Mouse (Mus musculus) T-helper 1 cell (primary cell): ENCODE measurements around the gene Cacna2d1.

Experiments
- in situ Hi-C: fragments of 300-600 bp; cut with MboI, MseI; formaldehyde crosslinking; loops from one replicate; pipeline ENCODE4 v1.15.1; 2025; ENCODE audit warnings: high pct_unique_total_duplicates

The Cacna2d1 gene

GRCm38 (mm10) chr5:16265385-16265784, 330.9 kb downstream of the Cacna2d1 start:
- in situ Hi-C loops: no loop called here

GRCm38 (mm10) chr5:16277058-16277457, 342.6 kb downstream of the Cacna2d1 start:
- in situ Hi-C loops: no loop called here

DNA sequence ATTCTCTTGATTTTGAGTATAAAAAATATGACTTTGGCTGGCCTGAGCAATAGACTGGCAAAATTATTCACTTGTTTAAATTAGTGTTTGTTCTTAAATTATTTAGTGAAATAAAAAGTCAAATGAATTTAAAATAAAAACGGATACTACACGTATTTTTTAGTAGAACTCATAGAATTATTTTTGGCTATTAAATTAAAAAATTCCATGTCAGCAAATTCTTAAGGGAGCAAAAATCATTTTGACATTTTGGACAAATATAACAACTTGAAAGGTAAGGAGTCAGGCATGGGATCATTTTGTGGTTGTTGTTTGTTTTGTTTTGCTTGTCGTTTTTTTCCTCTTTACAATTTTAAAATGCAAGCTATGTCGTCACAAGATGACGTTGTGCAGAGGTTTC, 346.7 kb downstream of the Cacna2d1 start:
- in situ Hi-C loops: no loop called here

DNA sequence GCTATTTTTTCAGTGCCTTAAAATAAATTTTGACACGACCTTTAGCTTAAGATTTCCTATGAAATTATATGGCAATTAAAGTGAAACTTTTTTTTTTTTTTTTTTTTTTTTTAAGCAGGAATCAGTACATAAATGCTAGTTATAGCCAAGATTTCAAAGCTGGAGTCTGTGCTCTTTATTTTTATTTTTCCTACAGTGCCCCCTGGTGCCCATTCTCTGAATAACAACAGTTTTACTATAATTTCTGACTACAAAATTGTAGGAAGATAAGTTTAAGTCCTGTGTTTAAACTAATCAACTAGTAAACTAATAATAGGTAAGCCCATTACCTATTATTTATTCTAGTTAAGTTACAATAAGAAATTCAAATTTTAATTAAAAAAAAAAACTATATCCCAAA, 358.7 kb downstream of the Cacna2d1 start:
- in situ Hi-C loops: no loop called here

GRCm38 (mm10) chr5:16293825-16294224, 359.3 kb downstream of the Cacna2d1 start:
- in situ Hi-C loops: no loop called here

DNA sequence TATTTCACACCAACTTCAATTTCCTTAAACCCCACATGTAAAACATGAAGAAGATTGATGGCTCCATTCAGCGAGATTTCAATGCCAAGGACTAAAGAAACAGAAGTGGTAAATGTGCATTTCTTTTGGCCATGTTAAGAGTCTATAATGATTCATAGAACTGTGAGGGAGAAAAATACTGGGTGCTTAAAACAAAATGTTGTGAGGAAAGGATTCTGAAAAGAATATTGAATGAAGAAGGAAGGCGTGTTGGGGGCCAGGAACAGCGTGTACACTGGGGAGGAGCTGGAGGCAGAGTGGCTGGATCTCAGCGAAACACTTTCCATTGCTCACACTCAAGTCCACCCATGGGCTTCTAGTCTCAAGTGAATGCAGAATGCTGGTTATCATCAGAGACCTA, 360.2 kb downstream of the Cacna2d1 start:
- in situ Hi-C loops: no loop called here

- in situ Hi-C loops: no loop called here
These were observed 362.8 kb downstream of the Cacna2d1 start for GRCm38 (mm10) chr5:16297170-16297771.

GRCm38 (mm10) chr5:16299631-16300030, 365.1 kb downstream of the Cacna2d1 start:
- in situ Hi-C loops: loop anchor here (10.0 kb wide), 2 partner anchors 375 to 565 kb away; no protein-coding TSS in a partner anchor

DNA sequence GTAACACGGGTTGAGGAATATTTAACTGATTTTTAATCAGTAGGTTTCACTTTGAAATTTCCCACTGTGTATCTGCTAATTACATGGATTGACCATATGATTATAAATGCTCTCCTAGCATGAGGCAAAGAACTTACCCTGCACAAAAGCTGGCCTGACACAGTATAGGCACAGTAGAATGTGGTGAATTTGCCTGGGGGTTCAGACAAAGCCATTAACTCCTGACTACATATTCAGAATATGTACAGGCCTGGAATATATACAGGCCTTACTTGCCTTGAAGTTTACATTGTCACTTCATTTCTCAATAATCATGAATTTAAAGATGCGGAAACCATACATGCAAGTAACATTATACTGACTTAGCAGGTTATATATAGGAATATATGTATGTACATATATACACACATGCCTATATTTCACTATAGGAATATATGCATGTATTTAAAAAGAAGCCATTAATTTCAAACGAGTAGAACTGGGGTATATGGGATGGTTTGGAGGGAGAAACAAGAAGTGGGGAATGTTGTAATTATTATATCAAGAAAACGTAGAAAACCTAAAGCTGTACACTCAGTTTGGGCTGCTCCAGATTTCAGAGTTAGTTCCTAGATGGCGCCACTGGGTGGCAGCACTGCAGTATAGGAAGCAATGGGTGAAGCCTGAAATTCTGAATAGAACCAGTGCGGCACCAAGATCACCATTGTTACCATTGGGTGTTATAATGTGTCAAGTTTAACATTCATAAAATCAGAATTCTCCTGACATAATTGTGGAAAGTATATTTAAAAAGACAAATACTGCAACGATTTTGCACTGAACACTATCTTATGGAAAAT, 374.9 kb downstream of the Cacna2d1 start:
- in situ Hi-C loops: loop anchor here (5.0 to 10.0 kb wide), 3 partner anchors 248 to 555 kb away; no protein-coding TSS in a partner anchor

DNA sequence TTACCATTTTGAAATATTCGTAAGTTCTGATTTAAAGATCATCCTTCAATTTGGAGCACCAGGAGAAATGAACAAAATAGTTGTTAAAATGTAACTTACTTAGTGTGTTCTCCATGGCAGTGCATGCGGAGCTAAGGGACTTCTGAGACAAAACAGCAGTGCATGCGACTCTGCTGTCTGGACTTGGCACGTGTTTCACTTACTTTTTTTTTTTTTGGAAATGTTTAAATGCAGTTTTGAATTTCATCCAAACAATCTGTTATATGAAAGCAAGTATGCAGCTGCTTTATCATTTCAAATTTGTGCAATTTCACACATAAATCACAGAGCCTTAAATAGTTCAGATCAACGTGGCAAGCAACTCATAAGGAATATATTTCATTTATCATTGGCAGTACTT, 379.8 kb downstream of the Cacna2d1 start:
- in situ Hi-C loops: loop anchor here (5.0 kb wide), 1 partner anchor 243 kb away; no protein-coding TSS in a partner anchor

DNA sequence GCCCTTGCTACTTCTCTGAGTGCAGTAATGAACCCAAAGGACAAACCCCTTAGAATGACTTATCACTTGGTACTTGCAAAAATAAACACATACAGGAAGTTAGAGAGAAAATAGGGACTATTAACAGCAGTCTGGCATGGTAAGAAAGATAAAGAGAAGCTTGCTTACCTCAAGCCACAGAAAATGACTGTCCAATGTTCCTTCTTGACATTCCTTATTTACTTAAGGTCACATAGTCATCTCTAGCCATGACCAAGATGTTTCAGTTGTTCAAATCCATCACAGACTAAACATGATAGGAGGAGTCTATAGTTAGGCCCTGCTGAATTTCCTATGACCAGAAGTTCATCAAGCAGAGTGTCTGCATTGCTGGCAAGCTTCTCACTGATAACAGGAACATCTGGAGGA, 381.5 kb downstream of the Cacna2d1 start:
- in situ Hi-C loops: no loop called here

- in situ Hi-C loops: no loop called here
These were observed 383.3 kb downstream of the Cacna2d1 start for GRCm38 (mm10) chr5:16317680-16318242.

DNA sequence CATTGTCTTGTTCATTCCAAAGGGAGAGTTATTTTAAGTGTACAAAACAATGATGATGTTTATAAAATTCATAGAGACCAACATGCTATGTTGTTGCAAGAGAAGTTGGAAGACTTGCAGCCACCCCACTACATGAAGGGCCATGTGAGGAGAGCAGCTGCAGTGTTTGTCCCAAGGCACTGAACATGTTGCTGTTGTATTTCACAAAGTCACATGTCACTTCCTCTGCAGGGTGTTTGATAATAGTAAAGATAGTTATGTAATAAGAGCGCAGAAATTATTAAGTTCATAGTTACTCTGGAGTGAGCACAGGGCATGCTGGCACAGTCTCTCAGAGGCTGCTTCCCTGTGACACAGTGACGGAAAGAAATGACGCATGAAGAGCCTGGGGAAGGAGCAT, 392.1 kb downstream of the Cacna2d1 start:
- in situ Hi-C loops: no loop called here

GRCm38 (mm10) chr5:16345393-16345792, 410.9 kb downstream of the Cacna2d1 start:
- in situ Hi-C loops: no loop called here

- in situ Hi-C loops: no loop called here
These were observed 421.3 kb downstream of the Cacna2d1 start for GRCm38 (mm10) chr5:16355816-16356215.

DNA sequence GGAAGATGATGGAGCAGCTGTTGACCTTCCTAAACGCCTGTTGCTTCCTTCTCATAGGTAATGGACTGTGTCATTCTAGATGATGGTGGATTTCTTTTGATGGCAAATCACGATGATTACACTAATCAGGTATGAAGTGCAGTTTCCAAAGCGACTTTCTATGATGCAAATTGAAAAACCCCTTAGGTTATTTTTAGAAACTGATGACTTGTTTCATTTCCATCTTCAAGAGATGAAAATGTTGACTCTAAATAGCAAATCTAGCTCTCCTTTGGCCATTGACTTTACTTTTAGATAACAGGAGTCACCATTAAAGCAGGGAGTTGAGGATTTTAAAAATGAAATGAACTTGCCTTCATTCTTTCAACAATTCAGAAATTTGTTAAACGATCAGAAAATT, 423.2 kb downstream of the Cacna2d1 start:
- in situ Hi-C loops: no loop called here

DNA sequence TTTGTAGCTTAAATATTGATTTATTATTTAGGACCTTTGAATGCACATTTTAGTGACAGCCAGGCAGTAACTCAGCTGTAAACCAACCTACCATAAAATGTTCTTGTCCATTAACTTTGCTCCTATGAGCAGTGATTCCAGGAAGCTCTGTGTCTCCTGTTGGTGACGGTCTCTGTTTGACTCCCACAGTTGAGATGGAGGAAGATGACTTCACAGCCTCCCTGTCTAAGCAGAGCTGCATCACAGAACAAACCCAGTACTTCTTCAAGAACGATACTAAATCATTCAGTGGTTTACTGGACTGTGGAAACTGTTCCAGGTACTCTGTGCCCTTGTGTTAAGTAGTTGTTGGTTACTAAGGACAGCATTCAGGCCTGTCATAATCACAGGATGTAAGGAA, 427.6 kb downstream of the Cacna2d1 start:
- in situ Hi-C loops: no loop called here

GRCm38 (mm10) chr5:16363171-16363570, 428.7 kb downstream of the Cacna2d1 start:
- in situ Hi-C loops: no loop called here

GRCm38 (mm10) chr5:16370706-16371105, 436.2 kb downstream of the Cacna2d1 start:
- in situ Hi-C loops: no loop called here

DNA sequence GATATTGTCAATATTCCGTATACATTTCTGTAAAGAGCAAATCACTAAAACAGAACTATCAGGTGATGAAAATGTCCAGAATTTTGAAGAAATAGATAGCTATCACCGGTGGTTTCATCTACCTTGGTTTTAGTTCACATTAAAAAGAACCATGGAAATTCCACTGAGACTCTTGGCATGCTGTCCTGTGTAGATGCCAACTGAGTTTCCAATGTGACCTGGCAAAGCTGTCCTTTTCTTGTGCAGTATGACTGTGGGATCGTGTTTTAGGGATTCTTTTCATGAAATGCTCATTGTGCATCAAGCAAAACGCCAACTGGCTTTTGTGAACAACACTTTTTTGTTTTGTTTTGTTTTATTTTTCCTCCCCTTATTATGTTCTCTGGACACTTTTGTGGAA, 439.5 kb downstream of the Cacna2d1 start:
- in situ Hi-C loops: no loop called here

DNA sequence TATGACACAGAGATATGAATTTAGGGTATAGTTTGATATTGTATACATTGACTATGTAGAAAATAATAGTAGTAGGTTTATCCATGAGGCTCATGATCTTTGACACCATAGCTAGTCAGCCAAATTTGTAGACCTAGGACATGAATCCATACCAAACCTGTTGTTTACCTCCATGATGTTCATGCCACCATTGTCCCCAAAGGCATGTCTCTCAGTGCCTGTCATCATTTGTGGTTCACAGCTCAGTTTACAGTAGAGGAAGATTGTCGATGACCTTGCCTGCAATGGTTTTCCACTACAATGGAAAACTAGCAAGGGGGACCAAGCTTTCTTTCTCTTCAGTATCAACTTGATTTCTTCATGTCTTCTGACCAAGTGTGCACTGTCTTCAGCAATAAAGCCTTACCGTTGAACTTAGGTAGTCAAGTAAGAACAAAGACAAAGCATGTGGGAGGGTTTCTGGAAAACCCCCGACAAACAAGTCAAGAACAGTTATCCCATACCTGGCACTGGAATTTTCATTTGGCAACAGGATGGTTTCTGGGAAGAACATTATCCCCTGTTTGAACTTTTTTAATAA, 441.9 kb downstream of the Cacna2d1 start:
- in situ Hi-C loops: no loop called here

- in situ Hi-C loops: no loop called here
These were observed 475.5 kb downstream of the Cacna2d1 start for GRCm38 (mm10) chr5:16410011-16410410.
